Mouse (Mus musculus) testis, adult 2 months (tissue): ENCODE results near the gene Tnni2.

Experiments
- CTCF ChIP-seq: fragments of 200-500 bp; IDR thresholded peaks from 2 replicates; pipeline ENCODE4 v1.5.1; 2012; ENCODE audit warnings: low read depth, mild to moderate bottlenecking, inconsistent platforms, low read length, moderate library complexity; ENCODE audit not compliant: control insufficient read depth, insufficient read depth, insufficient replicate concordance
- POLR2A ChIP-seq: fragments of 200-500 bp; IDR thresholded peaks from 2 replicates; pipeline ENCODE4 v1.6.1; 2012; ENCODE audit warnings: low read depth, mild to moderate bottlenecking, inconsistent platforms, low read length, moderate library complexity; ENCODE audit not compliant: control insufficient read depth

GRCm38 (mm10) chr7:142474799-142475198, 33.2 kb downstream of the Tnni2 start:
- TF ChIP-seq POLR2A (no peak), CTCF (no peak)
